Mouse (Mus musculus) B cell, adult 2 months (primary cell): Measurements from ENCODE around the gene Ptprf.

ENCODE experiments used
- DNase-seq, 2 experiments: peaks; one replicate each; pipeline ENCODE4 v3.0.0; 2022

Ptprf gene

GRCm38 (mm10) chr4:118198606-118199005 is 92.6 kb downstream of the Ptprf start:
- no peak for DNase-seq

DNA sequence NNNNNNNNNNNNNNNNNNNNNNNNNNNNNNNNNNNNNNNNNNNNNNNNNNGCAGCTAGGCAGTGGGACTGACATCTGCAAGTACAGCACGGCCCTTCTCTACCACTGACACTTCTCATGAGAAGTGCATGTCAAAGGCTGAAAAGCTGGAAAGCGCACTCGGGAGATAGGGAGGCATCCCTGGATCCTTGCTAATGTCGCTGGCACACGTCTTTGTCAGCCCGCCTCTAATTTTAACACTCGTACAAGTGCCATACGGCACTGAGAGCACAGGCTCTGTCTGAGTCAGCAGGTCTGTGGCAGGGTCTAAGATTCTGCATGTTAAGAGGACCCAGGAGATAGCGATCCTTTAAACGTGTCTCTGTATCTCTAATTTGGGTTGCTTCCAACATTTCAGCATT is 95.0 kb downstream of the Ptprf start:
- no peak for DNase-seq

DNA sequence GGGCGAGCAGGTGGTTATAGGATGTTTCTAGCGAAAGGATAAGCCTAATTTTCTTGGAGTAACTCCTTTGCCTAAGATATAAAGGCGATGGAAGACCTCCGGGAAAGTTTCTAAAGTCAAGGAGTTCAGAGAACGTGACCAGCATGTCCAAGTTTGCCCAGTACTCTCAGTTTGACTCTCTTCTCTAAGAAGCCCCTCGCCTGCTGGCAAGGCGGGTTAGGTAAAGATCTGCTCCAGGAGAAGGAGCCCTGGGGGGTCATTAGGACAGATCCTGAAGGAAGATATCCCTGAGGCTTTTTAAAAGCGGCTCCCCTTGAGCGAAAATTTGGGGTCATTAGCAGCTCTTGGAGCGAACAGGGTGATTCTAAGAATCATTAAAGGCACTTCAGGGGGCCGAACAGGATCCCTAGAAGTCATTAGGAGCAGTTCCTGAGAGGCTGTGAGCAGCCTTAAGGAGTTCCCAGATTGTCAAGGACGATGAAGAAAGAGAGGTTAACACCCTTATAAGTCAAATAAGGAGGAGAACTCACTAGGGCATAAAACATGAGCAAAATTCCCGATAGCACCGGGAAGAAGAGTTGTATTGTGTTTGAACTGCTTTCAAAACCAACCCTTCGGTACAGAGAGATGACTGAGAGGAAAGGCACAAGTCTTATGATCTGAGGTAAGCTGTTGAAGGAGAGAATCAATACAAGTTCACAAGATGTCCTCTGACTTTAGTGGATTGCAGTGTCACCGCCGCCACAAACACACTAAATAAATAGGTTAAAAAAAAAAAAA is 110.7 kb downstream of the Ptprf start:
- DNase-seq, result no peak

GRCm38 (mm10) chr4:118179467-118180300 is 111.5 kb downstream of the Ptprf start, which contains the start of gene Kdm4a:
Gene Kdm4a (minus strand): TSS chr4:118180043.
- DNase-seq, result peak; percentile 87 to 89

- DNase-seq, result no peak
Measured at GRCm38 (mm10) chr4:118178952-118179466, 112.2 kb downstream of the Ptprf start.

GRCm38 (mm10) chr4:118172461-118172860 is 118.7 kb downstream of the Ptprf start:
- DNase-seq, result peak; percentile 11 to 18

DNA sequence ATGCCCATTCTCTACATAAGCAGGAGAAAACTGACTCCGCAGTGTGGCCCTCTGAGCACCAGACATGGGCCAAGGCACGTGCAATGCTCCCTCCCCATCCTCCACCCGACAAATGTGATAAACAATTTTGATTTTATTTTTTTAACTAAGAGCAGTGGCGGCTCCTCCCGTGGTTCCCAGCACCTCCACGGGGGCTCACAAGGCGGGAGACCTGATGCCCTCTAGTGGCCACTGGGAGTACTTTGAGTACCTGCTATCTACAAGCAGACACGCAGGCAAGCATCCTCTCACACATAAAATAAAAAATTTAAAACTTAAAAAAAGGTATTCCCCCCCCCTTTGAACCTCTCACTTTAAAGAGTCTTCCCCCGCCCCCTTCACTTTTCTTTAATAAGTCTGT is 120.2 kb downstream of the Ptprf start:
- peak; percentile 53 to 57 for DNase-seq

GRCm38 (mm10) chr4:118162123-118162522 is 129.1 kb downstream of the Ptprf start:
- DNase-seq, result no peak
